Mouse (Mus musculus) midbrain, embryonic 12.5 days (tissue): ENCODE measurements around the gene Tmem164. TPM values are rescaled to one million over a fixed set of nuclear protein-coding genes. Genes with fewer than 3 reads are reported as not detected.

ENCODE experiments used
- ATAC-seq: fragments of 200-750 bp; cut with Nextera tagmentation; 2 replicates; pipeline ENCODE4 v1.8.0; 2017; ENCODE audit warnings: low read depth, moderate TSS enrichment, moderate library complexity; ENCODE audit not compliant: low FRiP score
- H3K27ac ChIP-seq: fragments of 300-500 bp; sonication (generic); replicated peaks from 2 replicates; pipeline ENCODE4 v1.5.1; 2016; ENCODE audit warnings: mild to moderate bottlenecking
- H3K27me3 ChIP-seq: fragments of 300-500 bp; sonication (generic); 2 replicates; pipeline ENCODE4 v1.6.1; 2016; ENCODE audit warnings: mild to moderate bottlenecking
- H3K36me3 ChIP-seq: fragments of 300-500 bp; sonication (generic); 2 replicates; pipeline ENCODE4 v1.6.1; 2016
- H3K4me1 ChIP-seq: fragments of 300-500 bp; sonication (generic); 2 replicates; pipeline ENCODE4 v1.6.1; 2016
- H3K4me2 ChIP-seq: fragments of 300-500 bp; sonication (generic); replicated peaks from 2 replicates; pipeline ENCODE4 v1.6.1; 2016; ENCODE audit warnings: mild to moderate bottlenecking, moderate library complexity
- H3K4me3 ChIP-seq: fragments of 300-500 bp; sonication (generic); 2 replicates; pipeline ENCODE4 v1.5.1; 2016; ENCODE audit warnings: mild to moderate bottlenecking
- H3K9ac ChIP-seq: fragments of 300-500 bp; sonication (generic); replicated peaks from 2 replicates; pipeline ENCODE4 v1.6.1; 2016; ENCODE audit warnings: mild to moderate bottlenecking, moderate library complexity
- H3K9me3 ChIP-seq: fragments of 300-500 bp; sonication (generic); 2 replicates; pipeline ENCODE4 v1.6.1; 2016; ENCODE audit warnings: mild to moderate bottlenecking
- WGBS: fragments of 180-500 bp; shearing (Covaris S2); methylation state at CpG from one replicate; pipeline ENCODE4 v1.1.7; 2016; 5-methylcytosine and 5-hydroxymethylcytosine counted together
- polyA plus RNA-seq: library from polyadenylated mRNA; unstranded; fragments of >200 nt; fragmentation: Nextera tagmentation; extraction: Ambion mirVana; gene quantifications from 2 replicates; pipeline ENCODE4 v1.2.1, GENCODE M21; 2016

The Tmem164 gene
- polyA plus RNA-seq, 1 experiment from 2014 or later: 47.3 TPM

- H3K4me2 ChIP-seq: no peak overlapping the region
- H3K27me3 ChIP-seq: peaks cover 8% of the 10 kb centered on the region; the same call in 1 of the 2 replicates
- no peaks in the 10 kb centered on the region for H3K9me3 ChIP-seq
- H3K9ac ChIP-seq: no peak overlapping the region
- H3K4me1 ChIP-seq: peaks cover 5% of the 10 kb centered on the region; the same call in 1 of the 2 replicates
- no peaks in the 10 kb centered on the region for H3K36me3 ChIP-seq
- H3K27ac ChIP-seq: no peak overlapping the region
- ATAC-seq: no peak
- 88% methylated on average over 2 of the region's 2 CpGs for WGBS
- no peak overlapping the region for H3K4me3 ChIP-seq
Observed at GRCm38 (mm10) chrX:142724203-142724602, 43.0 kb downstream of the Tmem164 start.

- no peak overlapping the region for H3K4me3 ChIP-seq
- no peak overlapping the region for H3K9ac ChIP-seq
- ATAC-seq: no peak
- peaks cover 8% of the 10 kb centered on the region; the same call in 1 of the 2 replicates for H3K27me3 ChIP-seq
- H3K36me3 ChIP-seq: no peaks in the 10 kb centered on the region
- H3K27ac ChIP-seq: no peak overlapping the region
- no peak overlapping the region for H3K4me2 ChIP-seq
- no peaks in the 10 kb centered on the region for H3K9me3 ChIP-seq
- 44% methylated on average over 2 of the region's 2 CpGs for WGBS
- peaks cover 5% of the 10 kb centered on the region; the same call in 1 of the 2 replicates for H3K4me1 ChIP-seq
Observed at GRCm38 (mm10) chrX:142725571-142725970, 44.4 kb downstream of the Tmem164 start.

- peaks cover 12% of the 10 kb centered on the region; the same call in 1 of the 2 replicates for H3K27me3 ChIP-seq
- H3K4me3 ChIP-seq: no peak overlapping the region
- H3K27ac ChIP-seq: no peak overlapping the region
- no peaks in the 10 kb centered on the region for H3K36me3 ChIP-seq
- 83% methylated on average over 2 of the region's 2 CpGs for WGBS
- peaks cover 5% of the 10 kb centered on the region; the same call in 1 of the 2 replicates for H3K4me1 ChIP-seq
- ATAC-seq: no peak
- no peak overlapping the region for H3K9ac ChIP-seq
- no peaks in the 10 kb centered on the region for H3K9me3 ChIP-seq
- no peak overlapping the region for H3K4me2 ChIP-seq
Observed at GRCm38 (mm10) chrX:142726311-142726710, 45.1 kb downstream of the Tmem164 start.

- ATAC-seq: no peak
- H3K27me3 ChIP-seq: peaks cover 14% of the 10 kb centered on the region; the same call in 1 of the 2 replicates
- no peak overlapping the region for H3K9ac ChIP-seq
- no peak overlapping the region for H3K4me2 ChIP-seq
- no peaks in the 10 kb centered on the region for H3K9me3 ChIP-seq
- no peak overlapping the region for H3K27ac ChIP-seq
- H3K4me3 ChIP-seq: no peak overlapping the region
- no peaks in the 10 kb centered on the region for H3K36me3 ChIP-seq
- H3K4me1 ChIP-seq: peaks cover 5% of the 10 kb centered on the region; the same call in 1 of the 2 replicates
- WGBS: 67% methylated on average over 6 of the region's 6 CpGs
Observed at GRCm38 (mm10) chrX:142727847-142728246, 46.6 kb downstream of the Tmem164 start.

GRCm38 (mm10) chrX:142729040-142729439 lies 47.8 kb downstream of the Tmem164 start:
- no peak overlapping the region for H3K27ac ChIP-seq
- ATAC-seq: no peak
- 89% methylated on average over 1 of the region's 1 CpGs for WGBS
- H3K4me2 ChIP-seq: no peak overlapping the region
- peaks cover 17% of the 10 kb centered on the region; the same call in 1 of the 2 replicates for H3K27me3 ChIP-seq
- H3K4me1 ChIP-seq: peaks cover 5% of the 10 kb centered on the region; the same call in 1 of the 2 replicates
- no peak overlapping the region for H3K9ac ChIP-seq
- H3K9me3 ChIP-seq: no peaks in the 10 kb centered on the region
- no peak overlapping the region for H3K4me3 ChIP-seq
- no peaks in the 10 kb centered on the region for H3K36me3 ChIP-seq

GRCm38 (mm10) chrX:142729482-142729881 lies 48.3 kb downstream of the Tmem164 start:
- Histone ChIP-seq H3K27me3 (peaks cover 18% of the 10 kb centered on the region; the same call in 1 of the 2 replicates), H3K36me3 (no peaks in the 10 kb centered on the region), H3K4me2 (no peak overlapping the region), H3K9me3 (no peaks in the 10 kb centered on the region), H3K4me3 (no peak overlapping the region), H3K27ac (no peak overlapping the region), H3K9ac (no peak overlapping the region), H3K4me1 (peaks cover 5% of the 10 kb centered on the region; the same call in 1 of the 2 replicates)
- 70% methylated on average over 2 of the region's 2 CpGs for WGBS
- ATAC-seq: no peak

- no peaks in the 10 kb centered on the region for H3K9me3 ChIP-seq
- H3K9ac ChIP-seq: no peak overlapping the region
- H3K4me3 ChIP-seq: no peak overlapping the region
- no peak overlapping the region for H3K27ac ChIP-seq
- H3K4me2 ChIP-seq: no peak overlapping the region
- H3K4me1 ChIP-seq: no peaks in the 10 kb centered on the region
- ATAC-seq: no peak
- peaks cover 24% of the 10 kb centered on the region; the same call in 1 of the 2 replicates for H3K27me3 ChIP-seq
- no peaks in the 10 kb centered on the region for H3K36me3 ChIP-seq
- 86% methylated on average over 4 of the region's 4 CpGs for WGBS
Observed at GRCm38 (mm10) chrX:142737099-142737498, 55.9 kb downstream of the Tmem164 start.

- H3K27ac ChIP-seq: no peak overlapping the region
- no peaks in the 10 kb centered on the region for H3K36me3 ChIP-seq
- H3K4me2 ChIP-seq: no peak overlapping the region
- no peak overlapping the region for H3K9ac ChIP-seq
- H3K4me3 ChIP-seq: no peak overlapping the region
- no peaks in the 10 kb centered on the region for H3K9me3 ChIP-seq
- H3K27me3 ChIP-seq: peaks cover 19% of the 10 kb centered on the region; the same call in 1 of the 2 replicates
- H3K4me1 ChIP-seq: no peaks in the 10 kb centered on the region
- WGBS: 82% methylated on average over 6 of the region's 6 CpGs
- ATAC-seq: no peak
Observed at GRCm38 (mm10) chrX:142737719-142738118, 56.5 kb downstream of the Tmem164 start.

- no peaks in the 10 kb centered on the region for H3K9me3 ChIP-seq
- no peaks in the 10 kb centered on the region for H3K36me3 ChIP-seq
Observed at GRCm38 (mm10) chrX:142747428-142747827, 66.2 kb downstream of the Tmem164 start.

GRCm38 (mm10) chrX:142748574-142748973 lies 67.4 kb downstream of the Tmem164 start:
- H3K9ac ChIP-seq: no peak overlapping the region
- H3K36me3 ChIP-seq: no peaks in the 10 kb centered on the region
- ATAC-seq: no peak
- H3K4me3 ChIP-seq: no peak overlapping the region
- no peak overlapping the region for H3K4me2 ChIP-seq
- H3K27me3 ChIP-seq: peaks cover 23% of the 10 kb centered on the region
- 87% methylated on average over 3 of the region's 3 CpGs for WGBS
- no peaks in the 10 kb centered on the region for H3K9me3 ChIP-seq
- no peak overlapping the region for H3K27ac ChIP-seq
- H3K4me1 ChIP-seq: no peaks in the 10 kb centered on the region

More at GRCm38 (mm10) chrX:142747428-142747827, 66.2 kb downstream of the Tmem164 start:
- Histone ChIP-seq H3K4me1 (no peaks in the 10 kb centered on the region), H3K4me2 (no peak overlapping the region), H3K9ac (no peak overlapping the region), H3K27me3 (peaks cover 18% of the 10 kb centered on the region), H3K27ac (no peak overlapping the region), H3K4me3 (no peak overlapping the region)
- no peak for ATAC-seq

GRCm38 (mm10) chrX:142750775-142751174 lies 69.6 kb downstream of the Tmem164 start:
- Histone ChIP-seq H3K27ac (no peak overlapping the region), H3K9me3 (no peaks in the 10 kb centered on the region), H3K4me1 (no peaks in the 10 kb centered on the region), H3K9ac (no peak overlapping the region), H3K27me3 (peaks cover 25% of the 10 kb centered on the region), H3K36me3 (no peaks in the 10 kb centered on the region), H3K4me3 (no peak overlapping the region), H3K4me2 (no peak overlapping the region)
- peak; percentile 52; the same call in 1 of the 2 replicates for ATAC-seq
- WGBS: 44% methylated on average over 4 of the region's 4 CpGs

- no peak for ATAC-seq
- H3K27me3 ChIP-seq: peaks cover 29% of the 10 kb centered on the region
- no peaks in the 10 kb centered on the region for H3K4me1 ChIP-seq
- H3K4me2 ChIP-seq: no peak overlapping the region
- H3K27ac ChIP-seq: no peak overlapping the region
- H3K9me3 ChIP-seq: no peaks in the 10 kb centered on the region
- no peak overlapping the region for H3K9ac ChIP-seq
- no peaks in the 10 kb centered on the region for H3K36me3 ChIP-seq
- H3K4me3 ChIP-seq: no peak overlapping the region
- 79% methylated on average over 6 of the region's 6 CpGs for WGBS
Observed at GRCm38 (mm10) chrX:142755542-142755941, 74.3 kb downstream of the Tmem164 start.

- H3K4me1 ChIP-seq: no peaks in the 10 kb centered on the region
- H3K27ac ChIP-seq: no peak overlapping the region
- H3K9me3 ChIP-seq: no peaks in the 10 kb centered on the region
- 85% methylated on average over 6 of the region's 6 CpGs for WGBS
- no peaks in the 10 kb centered on the region for H3K36me3 ChIP-seq
- no peak overlapping the region for H3K4me3 ChIP-seq
- no peak overlapping the region for H3K9ac ChIP-seq
- no peak overlapping the region for H3K4me2 ChIP-seq
- peaks cover 35% of the 10 kb centered on the region for H3K27me3 ChIP-seq
- ATAC-seq: no peak
Observed at GRCm38 (mm10) chrX:142760415-142760814, 79.2 kb downstream of the Tmem164 start.
